Mouse (Mus musculus) megakaryocyte progenitor cell, adult 5-6 weeks (primary cell): ENCODE measurements around the gene Dnajc5g. TPM values are rescaled to one million over a fixed set of nuclear protein-coding genes. Genes with fewer than 3 reads are reported as not detected.

ENCODE experiments used
- ATAC-seq: replicated peaks from 2 replicates; pipeline ENCODE4 v1.8.0; 2016; ENCODE audit warnings: mild to moderate bottlenecking, moderate TSS enrichment, inconsistent platforms; ENCODE audit not compliant: poor library complexity
- total RNA-seq, 2 experiments: library from RNA; stranded (forward) in 1 of 2; stranded (reverse) in 1 of 2; fragments of 157-497, 149-512 nt in 1 of 2; fragments of 200-1000 nt in 1 of 2; gene quantifications; 2 replicates each; pipeline versions ENCODE4 v1.2.3 to v1.2.4; 2015 to 2017

The Dnajc5g gene
- total RNA-seq (2015) (not detected in 2 replicates), total RNA-seq (2017) (not detected in 2 replicates)

DNA sequence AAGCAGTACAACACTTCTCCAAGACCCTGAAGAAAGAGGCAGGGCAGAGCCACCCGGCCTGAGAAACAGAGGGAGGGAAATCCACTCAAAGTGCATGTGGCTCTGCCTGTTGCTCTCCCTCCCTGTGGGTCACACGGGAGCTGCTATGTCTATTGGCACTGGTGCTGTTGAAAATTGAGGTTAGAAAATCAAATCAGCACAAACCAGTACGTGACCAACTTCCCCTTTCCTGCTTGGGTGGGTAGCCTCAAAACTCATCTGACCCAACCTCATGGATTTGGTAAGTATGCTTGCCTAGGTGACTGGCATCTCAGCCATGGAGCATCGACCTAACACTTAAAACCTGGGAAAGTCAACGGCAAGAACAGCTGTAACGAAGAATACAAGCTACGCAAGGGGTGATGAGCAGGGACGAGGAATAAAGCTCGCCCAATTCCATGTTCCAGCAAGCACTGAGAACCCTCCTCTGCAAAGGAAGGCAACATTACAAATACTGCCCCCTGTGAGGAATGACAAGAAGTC lies at the start of gene Dnajc5g:
Gene Dnajc5g (plus strand): TSS at position 472 of the 522 bp plus-strand sequence.
- peak; percentile 34; the same call in 1 of the 2 replicates for ATAC-seq

DNA sequence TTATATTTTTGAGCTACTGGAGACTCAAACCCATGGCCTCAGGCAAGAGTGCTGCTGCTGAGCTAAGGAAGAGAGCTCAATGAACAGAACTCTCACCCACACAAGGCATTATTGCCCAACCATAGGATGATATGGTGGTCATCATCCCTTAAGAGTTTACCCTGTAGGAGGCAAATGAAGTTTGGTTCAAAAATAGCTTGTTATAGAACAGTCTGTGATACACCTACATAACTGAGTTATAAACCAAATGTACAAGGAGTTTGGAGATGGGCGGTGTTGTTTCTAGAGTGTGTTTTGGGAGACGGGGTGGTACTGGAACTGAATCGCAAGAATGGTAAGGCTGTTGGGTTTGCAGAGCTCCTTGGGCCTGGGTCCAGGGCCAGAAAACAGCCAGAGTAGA lies 36.3 kb upstream of the Dnajc5g start:
- no peak for ATAC-seq

DNA sequence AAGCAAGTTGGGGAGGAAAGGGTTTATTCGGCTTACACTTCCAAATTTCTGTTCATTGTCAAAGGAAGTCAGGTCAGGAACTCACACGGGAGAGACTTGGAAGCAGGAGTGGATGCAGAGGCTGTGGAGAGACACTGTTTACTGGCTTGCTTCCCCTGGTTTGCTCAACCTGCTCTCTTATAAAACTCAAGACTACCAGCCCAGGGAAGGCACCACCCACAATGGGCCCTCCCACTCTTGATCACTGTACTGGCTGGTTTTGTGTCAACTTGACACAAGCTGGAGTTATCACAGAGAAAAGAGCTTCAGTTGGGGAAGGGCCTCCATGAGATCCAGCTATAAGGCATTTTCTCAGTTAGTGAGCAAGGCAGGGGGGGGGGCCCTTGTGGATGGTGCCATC lies 35.0 kb upstream of the Dnajc5g start:
- no peak for ATAC-seq

DNA sequence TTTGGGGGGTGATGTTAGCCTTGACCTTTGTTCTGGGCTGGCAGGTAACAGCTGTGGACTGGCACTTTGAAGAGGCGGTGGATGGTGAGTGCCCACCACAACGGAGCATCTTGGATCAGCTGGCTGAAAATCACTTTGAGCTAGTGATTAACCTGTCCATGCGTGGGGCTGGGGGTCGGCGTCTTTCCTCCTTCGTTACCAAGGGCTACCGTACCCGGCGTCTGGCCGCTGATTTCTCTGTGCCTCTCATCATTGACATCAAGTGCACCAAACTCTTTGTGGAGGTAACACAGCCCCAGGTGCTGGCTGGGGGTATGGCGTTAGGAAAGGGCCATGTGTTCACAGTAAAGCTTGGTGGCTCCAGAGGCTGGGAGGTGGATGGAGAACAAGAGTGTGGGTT lies 34.3 kb upstream of the Dnajc5g start:
- no peak for ATAC-seq

DNA sequence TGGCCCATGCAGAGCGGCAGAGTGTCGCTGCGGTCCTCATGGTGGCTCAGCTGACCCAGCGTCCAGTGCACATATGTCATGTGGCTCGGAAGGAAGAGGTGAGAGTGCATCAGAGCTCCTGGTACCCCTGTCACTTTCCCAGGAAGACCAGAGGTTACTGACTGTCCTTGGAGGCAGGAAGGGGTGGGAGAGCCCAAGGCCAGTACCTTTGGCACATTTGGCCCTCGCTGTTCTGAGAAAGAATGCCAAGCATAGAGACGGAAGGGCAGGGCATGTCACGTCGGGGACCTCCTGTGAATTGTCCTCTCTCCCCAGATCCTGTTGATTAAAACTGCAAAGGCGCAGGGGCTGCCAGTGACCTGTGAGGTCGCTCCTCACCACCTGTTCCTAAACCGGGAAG lies 32.9 kb upstream of the Dnajc5g start:
- no peak for ATAC-seq

DNA sequence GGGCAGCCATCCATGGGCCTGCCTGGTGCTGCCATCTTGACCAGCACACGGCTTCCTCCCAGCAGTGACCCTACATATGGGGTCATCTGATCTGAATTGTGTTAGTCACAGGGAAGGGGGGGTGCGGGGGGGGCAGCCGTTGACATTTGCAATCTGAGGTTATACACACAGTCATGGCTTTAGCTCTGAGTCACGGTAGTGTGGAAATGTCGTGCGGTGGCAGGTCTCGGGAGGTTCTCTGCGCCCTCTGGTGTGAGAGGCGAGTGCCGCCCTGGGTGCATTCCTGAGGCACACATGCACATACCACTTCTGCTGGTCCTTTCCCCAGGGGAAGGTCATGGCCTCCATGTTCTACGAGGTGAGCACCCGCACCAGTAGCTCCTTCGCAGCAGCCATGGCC lies 29.7 kb upstream of the Dnajc5g start:
- ATAC-seq: no peak

DNA sequence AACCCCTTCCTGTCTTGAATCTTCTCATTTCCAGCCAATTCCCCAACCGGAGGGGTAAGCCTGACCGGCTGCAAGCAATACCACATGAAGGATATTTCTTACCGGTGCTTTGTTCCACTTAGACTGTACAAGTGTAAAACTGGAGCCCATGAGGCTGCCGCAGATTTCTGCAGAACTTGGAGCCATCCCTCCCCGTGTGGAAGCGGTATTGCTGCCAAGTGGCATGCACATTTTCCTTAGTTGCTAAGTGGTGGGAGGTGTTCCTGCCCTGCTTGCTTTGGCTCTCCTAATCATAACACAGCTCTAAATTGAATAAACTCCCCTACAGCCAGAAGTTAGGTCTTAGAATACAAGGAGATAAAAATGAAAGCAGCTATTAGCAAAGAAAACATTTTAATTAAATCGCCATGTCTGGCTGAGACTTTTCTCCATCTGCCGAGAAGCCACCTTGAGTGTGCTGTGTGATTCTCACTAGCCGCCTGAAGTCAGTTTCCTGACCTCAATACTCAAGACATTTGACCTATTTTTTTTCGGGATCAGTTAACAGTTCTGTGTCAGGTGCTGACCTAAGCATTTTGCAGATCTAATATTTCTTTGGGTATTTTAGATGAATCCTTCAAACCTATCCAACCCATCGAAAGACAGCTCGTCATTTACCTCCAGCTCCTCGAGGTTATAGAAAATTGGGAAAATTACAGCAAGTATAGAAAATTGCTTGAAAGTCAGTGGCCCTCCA lies 25.9 kb upstream of the Dnajc5g start:
- no peak for ATAC-seq

DNA sequence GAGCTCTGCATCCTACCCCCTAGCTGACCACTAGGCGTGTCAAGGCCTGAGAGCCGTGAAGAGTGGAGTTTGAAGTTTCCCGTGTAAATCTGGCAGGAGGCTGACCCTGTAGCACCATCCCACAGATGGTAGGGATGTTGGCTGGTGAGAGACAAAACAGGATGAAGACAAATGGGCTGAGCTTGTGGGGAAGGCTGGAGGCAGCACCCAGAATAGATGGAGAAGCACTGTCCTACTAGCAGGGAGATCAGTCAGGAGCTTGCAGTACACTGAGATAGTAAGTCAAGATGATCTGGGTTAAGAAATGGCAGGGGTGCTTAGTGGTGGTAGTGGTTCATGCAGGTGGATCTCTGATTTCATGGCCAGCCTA lies 25.3 kb upstream of the Dnajc5g start:
- no peak for ATAC-seq

DNA sequence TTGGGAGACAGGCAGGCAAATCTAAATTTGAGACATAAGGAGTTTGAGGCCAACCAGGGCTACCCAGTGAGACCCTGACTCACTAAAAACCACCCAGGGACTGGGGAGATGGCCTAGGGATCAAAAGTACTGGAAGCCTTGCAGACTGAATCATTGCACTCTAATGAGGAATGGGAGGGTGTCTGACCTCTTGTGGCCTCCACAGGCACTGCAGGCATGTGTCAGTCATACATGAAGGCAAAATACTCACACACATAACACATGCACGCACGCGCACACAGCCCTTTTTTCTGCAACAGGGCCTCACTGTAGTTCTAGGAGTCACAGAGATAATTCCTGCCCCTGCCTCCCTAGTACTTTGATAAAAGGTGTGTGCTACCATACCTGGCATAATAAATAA lies 24.7 kb upstream of the Dnajc5g start:
- ATAC-seq: peak; percentile 77

DNA sequence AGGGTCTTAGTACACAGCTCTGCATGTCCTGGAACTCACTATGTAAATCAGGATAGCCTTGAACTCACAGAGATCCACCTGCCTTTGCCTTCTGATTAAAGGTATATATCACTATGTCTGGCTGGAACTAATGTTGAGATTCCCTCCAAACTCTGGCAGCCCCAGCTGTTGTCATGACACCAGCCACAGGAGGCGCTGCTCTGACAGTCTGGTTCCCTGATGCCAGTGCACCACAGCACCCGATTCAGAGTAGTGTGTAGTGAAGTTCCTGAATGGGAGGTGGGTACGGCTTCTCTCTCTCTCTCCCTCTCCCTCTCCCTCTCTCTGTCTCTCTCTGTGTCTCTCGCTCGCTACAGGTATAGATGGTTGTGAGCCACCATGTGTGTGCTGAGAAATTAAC lies 23.7 kb upstream of the Dnajc5g start:
- ATAC-seq: peak; percentile 89

DNA sequence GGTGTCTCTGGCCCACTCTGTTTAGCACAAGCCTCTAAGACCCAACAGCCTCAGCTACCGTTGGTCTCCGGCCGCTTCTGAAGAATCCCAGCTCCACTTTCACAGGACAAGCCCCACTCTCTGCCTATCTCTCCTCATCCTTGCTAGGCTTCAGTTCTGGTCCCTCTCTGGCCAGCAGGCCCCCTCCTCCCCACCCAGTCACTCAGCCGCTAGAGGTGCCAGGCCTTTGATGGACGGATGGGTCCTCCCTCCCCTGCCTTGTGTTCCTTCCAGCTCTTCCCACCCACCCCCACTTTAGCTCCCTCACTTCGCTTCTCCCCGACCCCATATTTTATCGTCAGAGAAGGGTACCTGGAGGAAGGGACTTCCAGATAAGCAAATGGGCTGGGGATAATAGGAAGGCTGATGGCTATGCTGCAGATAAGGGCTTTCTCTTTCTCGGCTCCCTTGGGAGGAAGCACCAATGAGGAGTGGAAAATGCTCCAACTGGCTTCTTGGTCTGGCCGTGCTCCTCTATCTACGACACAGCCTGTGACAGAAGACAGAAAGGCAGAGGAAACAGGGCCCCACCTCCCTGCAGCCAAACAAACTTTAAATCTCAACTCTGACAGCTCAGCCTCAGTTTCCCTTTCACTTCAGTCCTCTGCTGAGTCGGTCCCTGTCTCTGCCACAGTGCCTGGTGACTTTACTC lies 23.0 kb upstream of the Dnajc5g start:
- no peak for ATAC-seq

DNA sequence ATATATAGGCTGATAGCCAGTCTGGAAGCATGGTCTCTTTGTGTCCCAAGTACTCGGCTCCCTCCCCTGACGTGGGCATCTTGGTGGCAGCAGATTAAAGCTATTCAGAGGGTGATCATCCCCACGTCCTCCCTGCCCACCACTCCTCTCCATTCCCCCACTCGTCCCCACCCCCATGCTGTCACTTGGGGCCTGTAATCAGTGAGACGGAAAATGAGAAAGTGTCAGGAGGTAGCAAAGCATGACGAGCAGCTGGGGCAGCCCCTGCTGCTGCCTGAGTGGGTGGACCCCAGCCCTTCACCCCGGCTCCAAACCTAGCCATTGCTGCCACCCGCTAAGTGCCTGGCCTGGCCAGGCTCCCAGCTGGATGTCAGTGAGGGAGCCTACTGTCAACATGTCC lies 22.1 kb upstream of the Dnajc5g start:
- ATAC-seq: no peak

DNA sequence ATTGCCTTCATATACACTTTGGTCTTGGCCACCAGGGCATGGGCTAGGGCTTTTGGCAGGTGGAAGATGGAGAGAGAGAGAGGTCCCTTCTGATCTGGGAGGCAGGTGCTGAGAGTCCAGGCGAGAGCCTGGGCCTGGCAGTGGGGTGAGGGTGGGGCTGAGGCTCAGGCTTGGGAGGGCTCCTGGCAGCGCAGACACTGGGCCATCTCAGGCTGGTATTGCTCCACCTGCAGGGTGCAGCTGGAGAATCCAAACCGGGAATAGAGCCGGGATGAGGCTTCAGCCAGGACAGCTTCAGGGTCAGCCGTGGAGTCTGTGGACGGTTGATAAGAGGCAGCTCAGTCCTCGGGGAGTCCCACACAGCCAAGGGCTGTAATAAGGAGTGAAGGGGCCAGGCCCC lies 19.5 kb upstream of the Dnajc5g start:
- ATAC-seq: no peak

DNA sequence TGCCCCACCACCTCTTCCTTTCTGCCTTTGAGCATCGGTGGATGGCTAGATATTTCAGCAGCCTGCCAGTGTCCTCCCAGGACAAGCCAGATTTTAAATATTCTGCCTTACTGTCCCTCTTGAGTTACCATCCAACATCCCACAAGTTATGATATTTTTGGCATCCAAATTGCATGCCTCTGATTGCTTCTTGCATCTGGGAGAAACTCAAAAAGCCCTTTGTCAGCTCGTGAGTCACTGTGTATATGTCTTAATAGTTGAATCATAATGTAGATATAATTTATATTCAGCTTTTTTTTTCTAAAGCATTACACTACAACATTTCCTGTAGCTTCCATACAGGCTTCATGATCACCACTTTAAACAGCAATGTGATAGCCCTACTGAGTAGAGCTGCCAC lies 19.0 kb upstream of the Dnajc5g start:
- no peak for ATAC-seq

DNA sequence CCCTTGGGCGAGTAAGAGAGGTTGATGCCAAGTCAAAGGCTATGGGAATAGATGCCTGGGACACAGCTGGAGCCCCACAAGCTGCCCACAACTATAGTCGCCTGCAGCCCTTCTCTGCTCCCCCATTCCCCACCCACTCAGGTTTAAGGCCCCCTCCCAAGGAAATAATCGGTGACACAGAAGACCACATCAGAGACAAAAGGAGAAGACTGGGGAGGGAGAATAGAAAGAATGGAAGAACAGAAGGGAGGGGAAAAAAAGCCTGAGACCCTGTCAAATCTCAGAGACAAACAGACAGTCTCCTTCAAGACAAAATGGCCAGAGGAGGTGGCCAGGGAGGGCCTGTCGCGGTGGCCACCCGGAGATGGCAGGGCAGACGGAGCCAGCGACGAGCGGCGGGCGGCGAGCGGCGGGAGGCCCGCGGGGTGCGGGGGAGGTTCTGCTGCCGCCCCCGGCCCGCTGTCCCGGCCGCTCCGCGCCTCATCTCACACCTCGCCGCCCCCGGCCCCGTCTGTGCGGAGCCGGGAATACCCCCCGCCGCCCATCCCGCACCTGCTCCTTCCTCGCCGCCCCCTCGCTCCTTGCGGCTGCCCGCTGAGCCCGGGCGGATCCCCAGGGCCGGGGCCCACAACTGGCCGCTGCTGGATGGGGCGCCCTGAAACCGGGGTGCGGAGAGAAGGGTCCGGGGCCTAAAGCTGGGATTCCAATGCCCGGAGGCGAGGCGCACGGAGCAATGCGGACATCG lies 13.7 kb upstream of the Dnajc5g start:
- ATAC-seq: no peak

DNA sequence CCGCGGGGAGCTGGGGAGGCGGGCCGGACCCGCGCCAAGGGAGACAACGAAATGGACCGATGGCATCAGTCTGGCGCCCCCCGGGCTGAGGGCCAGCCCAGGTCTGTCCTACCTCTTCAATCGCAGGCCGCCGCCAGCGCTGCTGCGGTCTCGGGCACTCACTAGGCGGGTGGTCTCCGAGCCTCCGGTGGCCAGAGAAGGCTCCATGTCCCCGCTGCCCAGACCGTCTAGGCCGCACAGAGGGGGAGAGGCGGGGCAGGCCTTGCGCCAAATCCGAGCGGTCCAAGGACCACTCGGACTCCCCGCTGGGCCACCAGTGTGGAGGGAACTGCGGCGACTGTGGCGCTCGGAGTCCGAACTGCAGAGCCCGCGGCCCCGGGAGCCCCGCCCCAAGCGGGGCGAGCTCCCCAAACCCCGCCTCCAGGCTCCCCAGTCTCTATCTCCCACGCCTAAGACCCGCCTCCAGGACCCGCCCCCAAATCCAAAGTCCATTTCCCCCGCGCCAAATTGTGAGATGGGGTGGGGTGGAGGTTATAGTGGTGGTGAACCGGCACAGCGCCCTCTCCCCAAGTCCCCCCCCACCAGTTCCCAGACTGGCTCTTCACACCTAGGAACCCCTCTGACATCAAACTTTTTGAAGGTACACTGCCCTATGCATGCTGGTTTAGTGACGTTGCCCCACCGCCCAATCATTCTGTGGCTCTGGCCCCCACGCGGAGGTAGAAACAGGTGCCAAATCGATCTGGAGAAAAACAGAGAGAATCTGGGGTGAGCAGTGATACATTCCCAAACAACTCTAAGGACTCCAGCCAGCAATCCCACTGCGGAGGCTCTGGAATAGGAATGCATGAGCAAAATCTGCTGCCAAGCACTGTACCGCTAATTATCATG lies 12.7 kb upstream of the Dnajc5g start:
- no peak for ATAC-seq

DNA sequence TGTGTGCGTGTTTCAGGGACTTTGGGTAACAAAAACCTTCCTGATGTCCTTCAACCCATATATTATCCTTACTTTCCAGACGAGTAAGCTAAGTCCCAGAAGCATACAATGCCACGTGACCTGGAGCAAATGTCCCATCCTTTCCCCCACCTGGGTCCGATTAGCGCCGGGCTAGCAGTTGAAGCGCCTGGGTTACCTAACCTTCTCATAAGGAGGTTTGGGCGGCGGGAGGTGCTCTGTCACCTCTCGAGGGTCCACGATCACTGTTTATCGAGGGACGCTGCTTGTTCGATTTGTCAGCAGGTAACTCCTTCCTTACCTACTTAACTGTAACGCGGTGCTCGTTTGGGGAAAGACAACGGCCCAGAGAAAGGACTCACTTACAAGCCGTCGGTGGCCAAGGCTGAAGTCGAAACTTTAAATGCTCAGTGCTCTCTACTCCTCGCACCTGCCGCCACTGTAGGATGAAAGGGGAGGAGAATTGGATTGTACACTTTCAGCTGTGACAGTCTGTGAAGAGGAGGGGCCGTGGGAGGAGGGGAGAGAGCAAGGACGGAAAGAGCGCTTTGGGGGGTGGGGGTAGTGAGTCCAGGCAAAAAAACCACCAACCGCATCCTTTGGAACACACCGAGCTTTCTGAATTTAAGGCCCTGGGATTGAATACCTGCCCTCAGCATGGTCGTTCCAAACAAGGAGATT lies 11.8 kb upstream of the Dnajc5g start:
- no peak for ATAC-seq

DNA sequence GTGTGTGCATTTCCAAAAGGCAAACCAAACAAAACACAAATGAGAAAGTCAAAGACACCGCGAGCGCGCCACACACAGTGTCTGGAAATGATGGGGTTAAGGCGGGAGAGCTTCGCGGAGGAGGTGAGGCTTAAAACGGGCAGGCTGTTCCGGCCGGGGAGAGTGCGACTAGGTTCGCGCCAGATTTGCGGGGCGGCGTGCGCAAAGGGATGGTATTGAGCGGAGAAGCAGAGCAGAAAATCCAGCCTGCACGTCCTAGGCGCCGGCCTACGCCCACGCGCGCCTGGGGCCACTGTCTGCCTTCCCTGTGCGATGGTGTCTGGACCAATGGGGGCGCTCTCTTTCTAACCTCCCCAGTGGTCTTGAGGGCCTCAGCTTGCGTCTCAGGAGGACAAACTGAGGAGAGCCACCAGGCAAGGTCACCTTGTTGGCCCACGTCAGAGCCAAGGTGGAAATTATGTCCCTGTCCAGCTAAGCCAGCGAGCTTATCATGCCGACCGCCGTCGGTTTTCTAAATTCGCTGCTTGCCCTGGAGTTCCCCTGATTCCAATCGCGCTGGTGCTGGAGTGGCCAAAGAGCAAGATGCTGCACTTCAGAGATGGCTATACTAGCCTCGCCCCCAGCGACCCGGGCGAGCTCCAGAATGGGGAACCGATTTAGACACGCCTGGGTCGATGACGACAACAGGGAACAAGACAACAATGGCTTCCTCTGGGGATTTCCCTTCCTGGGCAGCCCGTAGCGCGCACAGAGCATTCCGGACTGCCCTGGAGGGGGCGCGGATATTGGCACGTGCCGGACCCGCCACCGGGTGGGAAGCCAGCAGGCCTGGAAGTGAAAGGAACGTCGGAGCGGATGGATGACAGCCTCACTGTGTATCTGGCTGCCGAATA lies 11.0 kb upstream of the Dnajc5g start:
- ATAC-seq: peak; percentile 89
